Mouse (Mus musculus): ENCODE measurements around the gene Yeats2. TPM values are rescaled to one million over a fixed set of nuclear protein-coding genes. Genes with fewer than 3 reads are reported as not detected.
"Not testable (repeated sequence)": the region's sequence is repeated elsewhere in the genome, so short reads cannot be mapped to it uniquely, and the experiment has no call there.

The Yeats2 gene
- polyA plus RNA-seq, 1 experiment from 2014 or later = 14.7 TPM

DNA sequence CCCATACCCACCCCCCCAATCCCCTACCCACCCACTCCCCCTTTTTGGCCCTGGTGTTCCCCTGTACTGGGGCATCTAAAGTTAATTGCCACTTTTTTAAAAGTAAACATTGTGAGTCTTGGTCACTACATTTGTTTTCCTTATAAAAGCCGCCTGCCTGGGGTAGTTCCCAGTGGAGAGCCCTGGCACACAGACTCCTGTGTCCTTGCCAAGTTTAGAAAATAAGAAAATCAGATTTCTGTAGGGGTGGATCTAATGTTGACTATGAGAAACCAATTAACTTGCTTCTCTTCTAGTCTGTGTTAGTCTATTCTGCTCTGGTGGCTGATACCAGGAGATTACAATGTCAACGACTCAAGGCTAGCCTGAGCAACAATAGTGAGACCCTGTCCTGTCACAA lies 28.2 kb upstream of the Yeats2 start:
- Histone ChIP-seq H3K27ac (ENCODE audit: low read length) (no peak overlapping the region), H3K4me1 (ENCODE audit: control insufficient read depth, insufficient read depth, low read length) (no peaks in the 10 kb centered on the region), H3K9me3 (replicated peaks; ENCODE audit: control insufficient read depth, low read length) (peaks cover 6% of the 10 kb centered on the region; the same call in 1 of the 2 replicates), H3K9ac (ENCODE audit: low read length) (no peak overlapping the region), H3K36me3 (ENCODE audit: control insufficient read depth, insufficient read depth) (peaks cover 45% of the 10 kb centered on the region), H3K4me2 (ENCODE audit: low read depth, low read length) (no peak overlapping the region), H3K4me3 (ENCODE audit: low read length) (no peak overlapping the region), H3K27me3 (ENCODE audit: control insufficient read depth, insufficient read depth, low read length) (no peaks in the 10 kb centered on the region)
- no peak for ATAC-seq (replicated peaks; ENCODE audit: extremely low read depth, insufficient read depth, low FRiP score)
- WGBS = 72% methylated on average over 2 of the region's 2 CpGs

DNA sequence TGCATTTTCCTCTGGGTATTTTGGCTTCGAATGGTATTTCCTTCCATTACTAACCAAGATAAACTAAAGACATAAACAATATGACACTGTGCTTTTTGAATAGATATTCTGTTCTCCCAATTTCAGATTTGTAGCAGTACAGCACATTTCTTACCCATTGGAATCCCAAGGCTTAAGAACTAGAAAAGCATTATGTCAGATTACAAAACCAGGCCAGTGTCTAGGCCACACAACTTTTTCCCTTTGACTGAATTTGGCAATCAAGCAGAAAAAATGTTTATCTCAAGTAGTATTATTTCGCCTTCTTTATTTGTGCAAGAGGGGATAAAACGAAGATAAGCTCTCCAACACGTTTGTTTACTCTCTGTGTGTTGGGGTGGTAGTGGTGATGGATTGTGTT lies 24.8 kb upstream of the Yeats2 start:
- Histone ChIP-seq H3K9ac (ENCODE audit: low read length) (no peak overlapping the region), H3K36me3 (ENCODE audit: control insufficient read depth, insufficient read depth) (peaks cover 45% of the 10 kb centered on the region), H3K4me2 (ENCODE audit: low read depth, low read length) (no peak overlapping the region), H3K4me1 (ENCODE audit: control insufficient read depth, insufficient read depth, low read length) (no peaks in the 10 kb centered on the region), H3K27me3 (ENCODE audit: control insufficient read depth, insufficient read depth, low read length) (no peaks in the 10 kb centered on the region), H3K4me3 (ENCODE audit: low read length) (no peak overlapping the region), H3K27ac (ENCODE audit: low read length) (no peak overlapping the region), H3K9me3 (replicated peaks; ENCODE audit: control insufficient read depth, low read length) (no peaks in the 10 kb centered on the region)
- 64% methylated on average over 4 of the region's 4 CpGs for WGBS
- ATAC-seq (replicated peaks; ENCODE audit: extremely low read depth, insufficient read depth, low FRiP score) = no peak

DNA sequence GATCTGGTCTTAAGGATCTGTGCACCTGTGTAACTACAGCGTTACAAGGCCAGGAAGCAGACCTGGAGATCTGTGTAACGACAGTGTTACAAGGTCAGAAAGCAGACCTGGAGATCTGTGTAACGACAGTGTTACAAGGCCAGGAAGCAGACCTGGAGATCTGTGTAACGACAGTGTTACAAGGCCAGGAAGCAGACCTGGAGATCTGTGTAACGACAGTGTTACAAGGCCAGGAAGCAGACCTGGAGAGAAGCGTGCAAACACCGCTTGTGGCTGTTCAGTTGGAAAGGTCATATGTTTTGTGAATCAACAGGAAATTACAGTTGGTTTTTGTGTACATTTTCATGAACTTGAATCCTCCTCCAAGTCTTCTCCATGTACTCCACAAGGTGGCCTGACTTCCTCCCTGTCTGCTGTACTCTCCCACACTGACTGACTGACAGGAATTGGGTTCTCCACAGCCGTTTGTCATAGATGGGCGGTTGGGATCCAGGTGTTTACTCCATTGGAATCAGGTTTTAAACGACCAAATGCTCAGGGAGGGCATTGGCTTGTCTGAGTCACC lies 14.5 kb upstream of the Yeats2 start:
- not testable (repeated sequence) for H3K4me2 ChIP-seq (ENCODE audit: low read depth, low read length); H3K9me3 ChIP-seq (replicated peaks; ENCODE audit: control insufficient read depth, low read length); H3K4me3 ChIP-seq (ENCODE audit: low read length); H3K9ac ChIP-seq (ENCODE audit: low read length); H3K27me3 ChIP-seq (ENCODE audit: control insufficient read depth, insufficient read depth, low read length); H3K4me1 ChIP-seq (ENCODE audit: control insufficient read depth, insufficient read depth, low read length); ATAC-seq (replicated peaks; ENCODE audit: extremely low read depth, insufficient read depth, low FRiP score); H3K27ac ChIP-seq (ENCODE audit: low read length)
- H3K36me3 ChIP-seq (ENCODE audit: control insufficient read depth, insufficient read depth) = peaks cover 38% of the 10 kb centered on the region
- WGBS = 67% methylated on average over 10 of the region's 10 CpGs

GRCm38 (mm10) chr16:20130397-20130796 lies 10.5 kb upstream of the Yeats2 start:
- 31% methylated on average over 2 of the region's 2 CpGs for WGBS
- no peaks in the 10 kb centered on the region for H3K27me3 ChIP-seq (ENCODE audit: control insufficient read depth, insufficient read depth, low read length)
- H3K27ac ChIP-seq (ENCODE audit: low read length) = no peak overlapping the region

DNA sequence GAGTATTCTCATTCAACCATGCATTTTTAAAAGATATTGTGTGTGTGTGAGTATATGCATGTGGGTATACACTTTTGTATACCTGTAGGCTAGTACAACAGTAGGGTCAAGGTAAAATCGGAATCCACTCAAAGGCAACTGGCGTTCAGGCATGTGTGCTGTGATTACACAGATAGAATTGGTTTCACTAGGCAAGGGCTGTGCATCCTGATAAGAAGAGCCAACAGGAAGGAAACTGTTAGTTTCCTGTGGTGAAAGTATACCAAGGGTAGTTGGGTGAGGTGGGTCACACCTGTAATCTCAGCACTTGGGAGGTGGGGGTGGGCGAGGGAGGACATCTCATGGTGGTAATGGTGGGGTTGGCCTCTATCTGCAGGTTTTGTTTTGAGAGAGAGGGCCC lies 3.7 kb downstream of the Yeats2 start:
- H3K4me3 ChIP-seq (ENCODE audit: low read length) = no peak overlapping the region
- no peak for ATAC-seq (replicated peaks; ENCODE audit: extremely low read depth, insufficient read depth, low FRiP score)
- no peak overlapping the region for H3K9ac ChIP-seq (ENCODE audit: low read length)
- H3K9me3 ChIP-seq (replicated peaks; ENCODE audit: control insufficient read depth, low read length) = peaks cover 3% of the 10 kb centered on the region; the same call in 1 of the 2 replicates
- no peak overlapping the region for H3K27ac ChIP-seq (ENCODE audit: low read length)
- no peaks in the 10 kb centered on the region for H3K27me3 ChIP-seq (ENCODE audit: control insufficient read depth, insufficient read depth, low read length)
- H3K36me3 ChIP-seq (ENCODE audit: control insufficient read depth, insufficient read depth) = peaks cover 4% of the 10 kb centered on the region
- H3K4me1 ChIP-seq (ENCODE audit: control insufficient read depth, insufficient read depth, low read length) = peaks cover 26% of the 10 kb centered on the region
- H3K4me2 ChIP-seq (ENCODE audit: low read depth, low read length) = no peak overlapping the region
- WGBS = 85% methylated on average over 3 of the region's 3 CpGs

More at GRCm38 (mm10) chr16:20130397-20130796, 10.5 kb upstream of the Yeats2 start:
- no peak overlapping the region for H3K9ac ChIP-seq (ENCODE audit: low read length)
- no peak for ATAC-seq (replicated peaks; ENCODE audit: extremely low read depth, insufficient read depth, low FRiP score)
- H3K4me3 ChIP-seq (ENCODE audit: low read length) = no peak overlapping the region
- H3K4me2 ChIP-seq (ENCODE audit: low read depth, low read length) = no peak overlapping the region
- no peaks in the 10 kb centered on the region for H3K4me1 ChIP-seq (ENCODE audit: control insufficient read depth, insufficient read depth, low read length)
- peaks cover 12% of the 10 kb centered on the region for H3K36me3 ChIP-seq (ENCODE audit: control insufficient read depth, insufficient read depth)
- no peaks in the 10 kb centered on the region for H3K9me3 ChIP-seq (replicated peaks; ENCODE audit: control insufficient read depth, low read length)

DNA sequence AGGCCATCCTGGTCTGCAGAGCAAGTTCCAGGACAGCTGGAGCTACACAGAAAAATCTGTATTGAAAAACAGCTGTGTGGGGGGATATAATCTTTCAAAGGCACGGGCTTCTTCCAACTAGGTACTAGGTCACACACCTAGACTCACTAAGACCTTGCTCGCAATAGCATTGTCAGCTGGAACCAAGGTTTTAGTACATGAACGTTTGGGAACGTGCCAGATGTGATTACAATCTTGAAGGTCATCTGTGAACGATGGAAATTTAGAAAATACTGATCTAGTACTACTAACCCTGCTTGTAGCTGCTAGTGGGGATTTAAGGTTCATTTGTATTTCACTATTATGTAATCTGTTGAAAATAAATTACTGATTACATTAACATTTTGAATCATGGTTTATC lies 11.1 kb downstream of the Yeats2 start:
- ATAC-seq (replicated peaks; ENCODE audit: extremely low read depth, insufficient read depth, low FRiP score) = no peak
- Histone ChIP-seq H3K9me3 (replicated peaks; ENCODE audit: control insufficient read depth, low read length) (no peaks in the 10 kb centered on the region), H3K36me3 (ENCODE audit: control insufficient read depth, insufficient read depth) (peaks cover 24% of the 10 kb centered on the region), H3K4me2 (ENCODE audit: low read depth, low read length) (no peak overlapping the region), H3K27me3 (ENCODE audit: control insufficient read depth, insufficient read depth, low read length) (no peaks in the 10 kb centered on the region), H3K4me3 (ENCODE audit: low read length) (no peak overlapping the region), H3K27ac (ENCODE audit: low read length) (no peak overlapping the region), H3K4me1 (ENCODE audit: control insufficient read depth, insufficient read depth, low read length) (no peaks in the 10 kb centered on the region), H3K9ac (ENCODE audit: low read length) (no peak overlapping the region)
- WGBS = 66% methylated on average over 5 of the region's 5 CpGs

DNA sequence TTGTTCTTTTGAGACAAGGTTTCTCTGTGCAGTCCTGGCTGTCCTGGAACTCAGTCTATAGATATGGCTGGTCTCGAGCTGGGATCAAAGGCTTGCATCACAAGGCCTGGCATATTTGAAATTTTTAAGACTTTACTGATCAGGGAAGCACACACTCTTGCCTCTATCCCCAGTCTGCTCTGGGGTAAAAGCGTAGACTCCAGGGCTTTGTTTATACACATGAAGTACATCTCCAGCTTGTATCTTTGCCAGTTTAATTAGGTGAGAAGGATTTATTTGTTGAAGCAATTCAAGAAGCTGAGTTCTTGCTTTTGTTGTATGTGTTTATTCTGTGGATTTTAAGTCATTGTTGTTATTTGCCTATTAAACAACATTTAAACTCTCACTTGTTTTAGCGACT lies 12.9 kb downstream of the Yeats2 start:
- H3K27ac ChIP-seq (ENCODE audit: low read length) = no peak overlapping the region
- H3K27me3 ChIP-seq (ENCODE audit: control insufficient read depth, insufficient read depth, low read length) = no peaks in the 10 kb centered on the region
- H3K9ac ChIP-seq (ENCODE audit: low read length) = no peak overlapping the region
- H3K4me1 ChIP-seq (ENCODE audit: control insufficient read depth, insufficient read depth, low read length) = no peaks in the 10 kb centered on the region
- H3K9me3 ChIP-seq (replicated peaks; ENCODE audit: control insufficient read depth, low read length) = no peaks in the 10 kb centered on the region
- no peak overlapping the region for H3K4me2 ChIP-seq (ENCODE audit: low read depth, low read length)
- ATAC-seq (replicated peaks; ENCODE audit: extremely low read depth, insufficient read depth, low FRiP score) = no peak
- H3K36me3 ChIP-seq (ENCODE audit: control insufficient read depth, insufficient read depth) = peaks cover 31% of the 10 kb centered on the region
- 58% methylated on average over 3 of the region's 3 CpGs for WGBS
- no peak overlapping the region for H3K4me3 ChIP-seq (ENCODE audit: low read length)

GRCm38 (mm10) chr16:20160130-20160529 lies 19.3 kb downstream of the Yeats2 start:
- 78% methylated on average over 2 of the region's 2 CpGs for WGBS
- H3K4me3 ChIP-seq (ENCODE audit: low read length) = no peak overlapping the region
- ATAC-seq (replicated peaks; ENCODE audit: extremely low read depth, insufficient read depth, low FRiP score) = no peak
- no peaks in the 10 kb centered on the region for H3K27me3 ChIP-seq (ENCODE audit: control insufficient read depth, insufficient read depth, low read length)
- H3K4me2 ChIP-seq (ENCODE audit: low read depth, low read length) = no peak overlapping the region
- H3K4me1 ChIP-seq (ENCODE audit: control insufficient read depth, insufficient read depth, low read length) = no peaks in the 10 kb centered on the region
- no peaks in the 10 kb centered on the region for H3K9me3 ChIP-seq (replicated peaks; ENCODE audit: control insufficient read depth, low read length)
- H3K27ac ChIP-seq (ENCODE audit: low read length) = no peak overlapping the region
- no peak overlapping the region for H3K9ac ChIP-seq (ENCODE audit: low read length)
- peaks cover 57% of the 10 kb centered on the region for H3K36me3 ChIP-seq (ENCODE audit: control insufficient read depth, insufficient read depth)

GRCm38 (mm10) chr16:20169071-20169470 lies 28.2 kb downstream of the Yeats2 start:
- peaks cover 55% of the 10 kb centered on the region for H3K36me3 ChIP-seq (ENCODE audit: control insufficient read depth, insufficient read depth)
- 87% methylated on average over 3 of the region's 3 CpGs for WGBS
- H3K4me1 ChIP-seq (ENCODE audit: control insufficient read depth, insufficient read depth, low read length) = peaks cover 5% of the 10 kb centered on the region; the same call in 1 of the 2 replicates
- no peak for ATAC-seq (replicated peaks; ENCODE audit: extremely low read depth, insufficient read depth, low FRiP score)
- no peak overlapping the region for H3K4me3 ChIP-seq (ENCODE audit: low read length)
- no peak overlapping the region for H3K4me2 ChIP-seq (ENCODE audit: low read depth, low read length)
- H3K27me3 ChIP-seq (ENCODE audit: control insufficient read depth, insufficient read depth, low read length) = no peaks in the 10 kb centered on the region
- no peak overlapping the region for H3K9ac ChIP-seq (ENCODE audit: low read length)
- H3K27ac ChIP-seq (ENCODE audit: low read length) = no peak overlapping the region
- H3K9me3 ChIP-seq (replicated peaks; ENCODE audit: control insufficient read depth, low read length) = 0 out of 2 replicates have a peak, but pooled peaks cover 2% of the 10 kb centered on the region

All from heart, embryonic 16.5 days (tissue).